Mouse (Mus musculus): Measurements from ENCODE around the gene Cemip2.

- TF ChIP-seq CTCF (IDR thresholded peaks at IDR 0.05; ENCODE audit: control insufficient read depth, insufficient read depth, insufficient replicate concordance, low read depth, low read length) = no peak
- TF ChIP-seq POLR2A (IDR thresholded peaks at IDR 0.05; ENCODE audit: control insufficient read depth, low read depth, low read length) = no peak
Observed at GRCm38 (mm10) chr19:21813560-21813959, 35.4 kb downstream of the Cemip2 start.
